Mouse (Mus musculus) erythroblast, embryonic 14.5 days (primary cell): ENCODE data around the gene Armh1.

Experiments used
- GATA1 ChIP-seq: IDR thresholded peaks from 2 replicates; pipeline ENCODE4 v1.6.1; 2012; ENCODE audit warnings: low read length, inconsistent platforms, mixed read lengths
- TAL1 ChIP-seq: IDR thresholded peaks from 3 replicates; pipeline ENCODE4 v1.6.1; 2012; ENCODE audit warnings: low read length, inconsistent platforms, mixed read lengths

DNA sequence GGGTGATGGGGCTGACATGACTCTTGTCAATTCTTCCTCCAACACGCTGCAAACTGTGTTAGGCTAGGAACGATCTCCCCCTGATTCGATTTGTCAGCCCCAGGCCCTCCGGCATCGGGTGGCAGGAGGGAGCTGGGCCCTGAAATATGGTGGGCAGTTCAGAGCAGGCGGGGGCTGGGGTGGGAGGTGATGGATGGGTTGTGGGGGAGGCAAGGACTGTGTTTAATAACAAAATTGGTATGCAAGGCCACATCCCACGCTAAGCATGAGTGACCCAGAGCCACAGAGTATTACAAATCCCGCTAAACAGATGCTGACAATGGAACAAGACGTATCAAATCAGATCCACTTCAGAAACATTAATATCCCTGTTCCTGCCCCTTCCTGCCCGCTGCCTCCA is 48.0 kb upstream of the Armh1 start:
- TF ChIP-seq TAL1 (no peak), GATA1 (no peak)
